Comparison of ENCODE assay signal across 8 mouse cellular contexts in genomic region chr7:79275345-79275744, GRCm38 (mm10). TPM values are rescaled to one million over a fixed set of nuclear protein-coding genes. Genes with fewer than 3 reads are reported as not detected.
A peak's percentile ranks its signal among the peaks of the same experiment; 100 is the strongest.
DNase-seq lines count a peak whose midpoint lies in the region; ATAC-seq and TF ChIP-seq lines count a peak whose summit lies in the region.

No protein-coding gene starts in this region.

- peak overlapping the region; percentile 43 for H3K4me3 ChIP-seq in liver, adult 2 months (ENCODE audit: insufficient read depth, low read depth, low read length)
- peak overlapping the region; percentile 93 for H3K4me3 ChIP-seq in cortical plate, adult 2 months (ENCODE audit: insufficient read depth, low read length)
- peak overlapping the region; percentile 35 for H3K4me3 ChIP-seq in heart, postnatal 0 days (ENCODE audit: low read depth, low read length)
- peak overlapping the region; percentile 96 for H3K4me3 ChIP-seq in liver, embryonic 16.5 days (ENCODE audit: low read depth, low read length)

- H3K27me3 ChIP-seq in liver, adult 2 months (ENCODE audit: control insufficient read depth, insufficient read depth, low read length) = no peaks in the 10 kb centered on the region
- H3K27me3 ChIP-seq in heart, postnatal 0 days (ENCODE audit: control insufficient read depth, insufficient read depth, low read length) = no peaks in the 10 kb centered on the region
- H3K27me3 ChIP-seq in liver, embryonic 16.5 days (ENCODE audit: control insufficient read depth, insufficient read depth, low read depth, low read length) = no peaks in the 10 kb centered on the region

- no peak for DNase-seq in liver, adult 2 months (ENCODE audit: extremely low read depth, low read depth, low spot score)
- no peak for DNase-seq in liver
- peak; percentile 60 for DNase-seq in heart, postnatal 0 days (ENCODE audit: low spot score)
- DNase-seq in ovary, postnatal 36 days (ENCODE audit: low spot score) = no peak
- DNase-seq in retina, embryonic 14.5 days (ENCODE audit: low spot score) = no peak

- H3K79me2 ChIP-seq in liver, adult 2 months (ENCODE audit: control insufficient read depth, insufficient read depth, low read length) = peaks cover 37% of the 10 kb centered on the region

- ATAC-seq in heart, postnatal 0 days (ENCODE audit: insufficient read depth, low read depth) = no peak
- no peak for ATAC-seq in liver, embryonic 16.5 days (ENCODE audit: low read depth)
- ATAC-seq in megakaryocyte-erythroid progenitor cell, adult 5-6 weeks (replicated peaks; ENCODE audit: low FRiP score, low TSS enrichment, poor library complexity, severe bottlenecking) = no peak

- no peaks in the 10 kb centered on the region for H3K36me3 ChIP-seq in liver, adult 2 months (ENCODE audit: control insufficient read depth, insufficient read depth, low read length)
- H3K36me3 ChIP-seq in heart, postnatal 0 days (replicated peaks; ENCODE audit: control insufficient read depth, insufficient read depth, low read length) = no peaks in the 10 kb centered on the region
- H3K36me3 ChIP-seq in liver, embryonic 16.5 days (ENCODE audit: control insufficient read depth, insufficient read depth) = no peaks in the 10 kb centered on the region

- no peak for TF ChIP-seq EP300 in heart, postnatal 0 days (IDR thresholded peaks at IDR 0.05; ENCODE audit: low read depth)

- TF ChIP-seq CTCF in liver, adult 2 months (IDR thresholded peaks at IDR 0.05; ENCODE audit: low read depth, low read length) = no peak
- TF ChIP-seq CTCF in cortical plate, adult 2 months (IDR thresholded peaks at IDR 0.05; ENCODE audit: extremely low read depth, insufficient read depth, low read length) = no peak
- TF ChIP-seq CTCF in heart, postnatal 0 days (IDR thresholded peaks at IDR 0.05; ENCODE audit: low read depth) = no peak

- WGBS in liver, adult 2 months = 24% methylated on average over 11 of the region's 11 CpGs
- 13% methylated on average over 11 of the region's 11 CpGs for WGBS in heart, postnatal 0 days
- WGBS in liver, embryonic 16.5 days (ENCODE audit: insufficient replicate concordance) = 25% methylated on average over 11 of the region's 11 CpGs

- no peak for TF ChIP-seq POLR2A in liver, adult 2 months (IDR thresholded peaks at IDR 0.05; ENCODE audit: extremely low read depth, insufficient read depth, low read length)
- TF ChIP-seq POLR2A in cortical plate, adult 2 months (IDR thresholded peaks at IDR 0.05; ENCODE audit: extremely low read depth, insufficient read depth, low read length) = no peak

- H3K9ac ChIP-seq in liver, adult 2 months (ENCODE audit: low read depth, low read length) = peak overlapping the region; percentile 5; the same call in 1 of the 2 replicates
- peak overlapping the region; percentile 38; the same call in 1 of the 2 replicates for H3K9ac ChIP-seq in heart, postnatal 0 days (replicated peaks; ENCODE audit: low read depth, low read length)
- H3K9ac ChIP-seq in liver, embryonic 16.5 days (ENCODE audit: low read depth, low read length) = peak overlapping the region; percentile 94

- H3K4me1 ChIP-seq in liver, adult 2 months (ENCODE audit: control insufficient read depth, insufficient read depth, low read length) = peaks cover 7% of the 10 kb centered on the region
- H3K4me1 ChIP-seq in cortical plate, adult 2 months (ENCODE audit: control insufficient read depth, insufficient read depth, low read length) = peaks cover 26% of the 10 kb centered on the region
- peaks cover 40% of the 10 kb centered on the region for H3K4me1 ChIP-seq in heart, postnatal 0 days (ENCODE audit: control insufficient read depth, insufficient read depth)
- H3K4me1 ChIP-seq in liver, embryonic 16.5 days (ENCODE audit: control insufficient read depth, low read depth, low read length) = peaks cover 76% of the 10 kb centered on the region

- H3K9me3 ChIP-seq in heart, postnatal 0 days (replicated peaks; ENCODE audit: control insufficient read depth, low read length) = no peaks in the 10 kb centered on the region
- H3K9me3 ChIP-seq in liver, embryonic 16.5 days (replicated peaks; ENCODE audit: control insufficient read depth, low read length) = no peaks in the 10 kb centered on the region

- H3K27ac ChIP-seq in liver, adult 2 months (replicated peaks; ENCODE audit: insufficient read depth, low read depth, low read length) = no peak overlapping the region
- 0 out of 2 replicates have a peak overlapping the region, but pooled peaks have one; percentile 27 for H3K27ac ChIP-seq in cortical plate, adult 2 months (ENCODE audit: insufficient read depth, low read length)
- peak overlapping the region; percentile 56 for H3K27ac ChIP-seq in heart, postnatal 0 days (ENCODE audit: low read depth)
- no peak overlapping the region; the same call in 1 of the 2 replicates for H3K27ac ChIP-seq in liver, embryonic 16.5 days (ENCODE audit: low read length)

- H3K4me2 ChIP-seq in heart, postnatal 0 days (ENCODE audit: low read depth, low read length) = peak overlapping the region; percentile 84
- peak overlapping the region; percentile 71 for H3K4me2 ChIP-seq in liver, embryonic 16.5 days (ENCODE audit: low read depth, low read length)

RNA-seq across cellular contexts. Expression of gene Abhd2, which starts 2.3 kb away (rescaled TPM):
- total RNA-seq in liver, adult 2 months (2014; rRNA removed) = 51.2 and 95.1 TPM in 2 replicates
- polyA plus RNA-seq in liver, adult 2 months (2012; rRNA removed) = 46.4 and 99.1 TPM in 2 replicates
- 43.1 and 43.5 TPM in 2 replicates for polyA plus RNA-seq in cortical plate, adult 2 months (2012; rRNA removed)
- total RNA-seq in heart, postnatal 0 days (2014; rRNA removed; ENCODE audit: low replicate concordance) = 14.5 and 16.6 TPM in 2 replicates
- polyA plus RNA-seq in heart, postnatal 0 days (2015; fragmentation: Nextera tagmentation; extraction: Ambion mirVana) = 3.4 and 4.2 TPM in 2 replicates
- polyA plus RNA-seq in liver, embryonic 16.5 days (2015; fragmentation: Nextera tagmentation; extraction: Ambion mirVana) = 13.1 and 14.4 TPM in 2 replicates
- 23.6 and 25.4 TPM in 2 replicates for total RNA-seq in megakaryocyte-erythroid progenitor cell, adult 5-6 weeks (2014; fragmentation: Nextera tagmentation)
- total RNA-seq in megakaryocyte-erythroid progenitor cell, adult 5-6 weeks (2017) = 13.0 and 13.9 TPM in 2 replicates

Comparison
In these comparisons a context has a peak if more than half of its experiments do, and no peak if none do; other contexts are left out.
1. H3K27ac ChIP-seq: peak in cortical plate, adult 2 months (single experiment) and heart, postnatal 0 days (single experiment); none in liver, adult 2 months (single experiment) and liver, embryonic 16.5 days (single experiment).
2. H3K4me3 ChIP-seq: peak in every context shown above with its lines; median percentile 96 in liver, embryonic 16.5 days; 93 in cortical plate, adult 2 months; 43 in liver, adult 2 months; 35 in heart, postnatal 0 days.
3. H3K9ac ChIP-seq: peak in every context shown above with its lines; median percentile 94 in liver, embryonic 16.5 days; 38 in heart, postnatal 0 days; 5 in liver, adult 2 months.